Mouse (Mus musculus) CH12.LX (cell line): ENCODE results near the gene Gimap7. TPM values are rescaled to one million over a fixed set of nuclear protein-coding genes. Genes with fewer than 3 reads are reported as not detected.
A peak's percentile ranks its signal among the peaks of the same experiment; 100 is the strongest.

Experiments used
- DNase-seq: peaks from one replicate; pipeline ENCODE4 v3.0.0-alpha.2; 2013; ENCODE audit errors: extremely low read depth
- H3K27ac ChIP-seq: 2 replicates; pipeline ENCODE4 v1.5.1; 2012; ENCODE audit warnings: low read depth, mild to moderate bottlenecking, control low read depth, moderate library complexity; ENCODE audit not compliant: insufficient read depth
- H3K27me3 ChIP-seq: replicated peaks from 2 replicates; pipeline ENCODE3; 2012; ENCODE audit warnings: inconsistent platforms
- H3K36me3 ChIP-seq, 2 experiments: replicated peaks in 1 of 2; 2 replicates each; pipeline versions ENCODE3 to v1.6.1; 2012; ENCODE audit warnings: inconsistent platforms in 1 of 2, low read length in 1 of 2, mild to moderate bottlenecking in 1 of 2, mixed read lengths in 1 of 2, moderate library complexity in 1 of 2; ENCODE audit not compliant: control insufficient read depth in 1 of 2, insufficient read depth in 1 of 2
- H3K4me1 ChIP-seq, 2 experiments: 2 replicates each; pipeline ENCODE4 v1.6.1; 2012; ENCODE audit warnings: inconsistent platforms in 1 of 2, moderate library complexity in 1 of 2; ENCODE audit not compliant: insufficient read depth in 2 of 2, control insufficient read depth in 1 of 2
- H3K4me2 ChIP-seq: 2 replicates; pipeline ENCODE4 v1.6.1; 2012; ENCODE audit warnings: low read depth, mild to moderate bottlenecking, control low read depth; ENCODE audit not compliant: poor library complexity, insufficient read depth, severe bottlenecking
- H3K4me3 ChIP-seq, 3 experiments: fragments of 150-350 bp in 1 of 3; sonication (generic) in 1 of 3; replicated peaks in 1 of 3; 2 replicates each; pipeline versions ENCODE3 to v1.5.1; 2011 to 2012; ENCODE audit warnings: low read depth in 2 of 3, low read length in 2 of 3, mild to moderate bottlenecking in 2 of 3, moderate library complexity in 2 of 3, control low read depth in 1 of 3, improper control_type of control experiment in 1 of 3, inconsistent platforms in 1 of 3, mixed read lengths in 1 of 3; ENCODE audit not compliant: poor library complexity in 1 of 3
- H3K79me2 ChIP-seq: replicated peaks from 2 replicates; pipeline ENCODE4 v1.6.1; 2012; ENCODE audit warnings: mild to moderate bottlenecking, moderate library complexity; ENCODE audit not compliant: control insufficient read depth, poor library complexity, insufficient read depth, severe bottlenecking; ENCODE audit errors: extremely low read depth
- H3K9ac ChIP-seq: 2 replicates; pipeline ENCODE4 v1.6.1; 2012; ENCODE audit warnings: low read depth, mild to moderate bottlenecking, control low read depth, moderate library complexity; ENCODE audit not compliant: insufficient read depth
- H3K9me3 ChIP-seq: replicated peaks from 2 replicates; pipeline ENCODE3; 2012; ENCODE audit warnings: low read length, inconsistent platforms, mixed read lengths
- CHD2 ChIP-seq: IDR thresholded peaks from 2 replicates; pipeline ENCODE4 v1.6.1; 2011; ENCODE audit warnings: low read length, improper control_type of control experiment
- E2F4 ChIP-seq: IDR thresholded peaks from 2 replicates; pipeline ENCODE4 v1.6.1; 2011; ENCODE audit warnings: low read depth, low read length, improper control_type of control experiment; ENCODE audit not compliant: insufficient replicate concordance
- ELF1 ChIP-seq: IDR thresholded peaks from 2 replicates; pipeline ENCODE4 v1.6.1; 2014; ENCODE audit warnings: low read depth, mild to moderate bottlenecking, inconsistent platforms, low read length, improper control_type of control experiment
- ETS1 ChIP-seq: conservative IDR thresholded peaks from 2 replicates; pipeline ENCODE4 v1.6.1; 2012; ENCODE audit warnings: low read depth, mild to moderate bottlenecking, inconsistent platforms, low read length, improper control_type of control experiment, moderate library complexity
- HCFC1 ChIP-seq: IDR thresholded peaks from 2 replicates; pipeline ENCODE4 v1.6.1; 2012; ENCODE audit warnings: low read depth, mild to moderate bottlenecking, inconsistent platforms, low read length, improper control_type of control experiment
- JUN ChIP-seq: IDR thresholded peaks from 2 replicates; pipeline ENCODE4 v1.6.1; 2011; ENCODE audit warnings: low read depth, mild to moderate bottlenecking, low read length, improper control_type of control experiment, moderate library complexity; ENCODE audit not compliant: insufficient read depth
- JUND ChIP-seq: conservative IDR thresholded peaks from 2 replicates; pipeline ENCODE4 v1.6.1; 2011; ENCODE audit warnings: low read depth, low read length, improper control_type of control experiment
- KAT2A ChIP-seq: IDR thresholded peaks from 2 replicates; pipeline ENCODE4 v1.6.1; 2012; ENCODE audit warnings: low read length, improper control_type of control experiment, inconsistent platforms; ENCODE audit not compliant: insufficient replicate concordance
- MAFK ChIP-seq: IDR thresholded peaks from 2 replicates; pipeline ENCODE4 v1.6.1; 2011; ENCODE audit warnings: low read length, improper control_type of control experiment; ENCODE audit not compliant: insufficient replicate concordance
- MAX ChIP-seq: IDR thresholded peaks from 2 replicates; pipeline ENCODE4 v1.6.1; 2011; ENCODE audit warnings: low read length, improper control_type of control experiment
- MAZ ChIP-seq: IDR thresholded peaks from 2 replicates; pipeline ENCODE4 v1.6.1; 2012; ENCODE audit warnings: low read depth, mild to moderate bottlenecking, inconsistent platforms, low read length, improper control_type of control experiment, moderate library complexity
- MXI1 ChIP-seq: IDR thresholded peaks from 2 replicates; pipeline ENCODE4 v1.6.1; 2011; ENCODE audit warnings: mild to moderate bottlenecking, low read depth, low read length, improper control_type of control experiment
- MYC ChIP-seq: IDR thresholded peaks from 2 replicates; pipeline ENCODE4 v1.6.1; 2011; ENCODE audit warnings: low read depth, mild to moderate bottlenecking, improper control_type of control experiment, low read length
- NELFE ChIP-seq: IDR thresholded peaks from 2 replicates; pipeline ENCODE4 v1.6.1; 2011; ENCODE audit warnings: low read depth, low read length, improper control_type of control experiment
- NRF1 ChIP-seq: IDR thresholded peaks from 2 replicates; pipeline ENCODE4 v1.6.1; 2014; ENCODE audit warnings: low read depth, mild to moderate bottlenecking, inconsistent platforms, low read length, improper control_type of control experiment, moderate library complexity
- POLR2AphosphoS2 ChIP-seq: IDR thresholded peaks from 2 replicates; pipeline ENCODE4 v1.6.1; 2011; ENCODE audit warnings: low read depth, low read length, improper control_type of control experiment
- RAD21 ChIP-seq: IDR thresholded peaks from 2 replicates; pipeline ENCODE4 v1.6.1; 2011; ENCODE audit warnings: low read depth, mild to moderate bottlenecking, low read length, improper control_type of control experiment, moderate library complexity
- RCOR1 ChIP-seq: conservative IDR thresholded peaks from 2 replicates; pipeline ENCODE4 v1.6.1; 2012; ENCODE audit warnings: low read depth, mild to moderate bottlenecking, inconsistent platforms, low read length, improper control_type of control experiment
- SIN3A ChIP-seq: IDR thresholded peaks from 2 replicates; pipeline ENCODE4 v1.6.1; 2012; ENCODE audit warnings: low read length, improper control_type of control experiment, inconsistent platforms
- UBTF ChIP-seq: IDR thresholded peaks from 2 replicates; pipeline ENCODE4 v1.6.1; 2012; ENCODE audit warnings: low read depth, mild to moderate bottlenecking, inconsistent platforms, low read length, improper control_type of control experiment, moderate library complexity
- USF2 ChIP-seq: conservative IDR thresholded peaks from 2 replicates; pipeline ENCODE4 v1.6.1; 2011; ENCODE audit warnings: low read depth, low read length, improper control_type of control experiment
- ZC3H11A ChIP-seq: IDR thresholded peaks from 2 replicates; pipeline ENCODE4 v1.6.1; 2012; ENCODE audit warnings: low read depth, mild to moderate bottlenecking, inconsistent platforms, low read length, improper control_type of control experiment
- ZKSCAN1 ChIP-seq: IDR thresholded peaks from 2 replicates; pipeline ENCODE4 v1.6.1; 2012; ENCODE audit warnings: low read depth, inconsistent platforms, low read length, improper control_type of control experiment, borderline replicate concordance
- ZNF384 ChIP-seq: IDR thresholded peaks from 2 replicates; pipeline ENCODE4 v1.6.1; 2012; ENCODE audit warnings: low read depth, low read length, improper control_type of control experiment, inconsistent platforms
- dilution Hi-C: fragments of 300-500 bp; cut with MboI; formaldehyde crosslinking; loops from 2 replicates; pipeline ENCODE4 v1.14.3; 2020; ENCODE audit warnings: low sequenced_read_pairs; ENCODE audit not compliant: extremely low pct_unique_long_range_greater_than_20kb, extremely low pct_ligation_motif_present
- in situ Hi-C: fragments of 300-500 bp; cut with MboI; formaldehyde crosslinking; loops from 3 replicates; pipeline ENCODE4 v1.14.3; 2019; ENCODE audit warnings: low sequenced_read_pairs, low pct_ligation_motif_present, low pct_unique_long_range_greater_than_20kb, mixed read lengths
- polyA plus RNA-seq: library from polyadenylated mRNA; unstranded; fragments of >175 nt; gene quantifications from 2 replicates; pipeline ENCODE4 v1.2.1, GENCODE M21; 2012; ENCODE audit warnings: low read depth; ENCODE audit not compliant: insufficient read length
- total RNA-seq, 2 experiments: library from RNA; depleted of rRNA; stranded (reverse); fragments of 300-350 nt in 1 of 2; fragments of >200 nt in 1 of 2; gene quantifications; 2 replicates each; pipeline ENCODE4 v1.2.3; 2012 to 2014

Gimap7 gene
- total and polyA plus RNA-seq, 3 experiments = 4.2 to 14.5 (median 7.0) TPM

- Histone ChIP-seq H3K9ac (no peak overlapping the region), H3K27ac (no peak overlapping the region), H3K9me3 (no peaks in the 10 kb centered on the region), H3K79me2 (peaks cover 6% of the 10 kb centered on the region; the same call in 1 of the 2 replicates), H3K4me2 (no peak overlapping the region), H3K36me3 (peaks cover 0 to 6% of the 10 kb centered on the region in 2 experiments), H3K4me1 (peaks cover 25 to 69% of the 10 kb centered on the region in 2 experiments), H3K4me3 (no peak overlapping the region), H3K27me3 (no peaks in the 10 kb centered on the region)
- dilution Hi-C loops = no loop called here
- no peak for DNase-seq
- in situ Hi-C loops = no loop called here
- no peak for TF ChIP-seq MAZ
- no peak for TF ChIP-seq HCFC1
- no peak for TF ChIP-seq MAFK
- TF ChIP-seq ZNF384 = no peak
- TF ChIP-seq ZKSCAN1 = no peak
- no peak for TF ChIP-seq USF2
Observed at GRCm38 (mm10) chr6:48725476-48725875, 7.1 kb downstream of the Gimap7 start.

GRCm38 (mm10) chr6:48727761-48728160 is 9.3 kb downstream of the Gimap7 start:
- Histone ChIP-seq H3K4me2 (no peak overlapping the region), H3K4me1 (peaks cover 29 to 75% of the 10 kb centered on the region in 2 experiments), H3K27ac (no peak overlapping the region), H3K4me3 (no peak overlapping the region), H3K9me3 (no peaks in the 10 kb centered on the region), H3K36me3 (peaks cover 0 to 4% of the 10 kb centered on the region in 2 experiments), H3K9ac (no peak overlapping the region), H3K79me2 (no peaks in the 10 kb centered on the region), H3K27me3 (no peaks in the 10 kb centered on the region)
- in situ Hi-C loops (no loop called here), dilution Hi-C loops (no loop called here)
- no peak for TF ChIP-seq RAD21
- peak; percentile 43 for TF ChIP-seq ELF1
- DNase-seq = no peak

- dilution Hi-C loops (no loop called here), in situ Hi-C loops (no loop called here)
- Histone ChIP-seq H3K36me3 (peaks cover 0 to 9% of the 10 kb centered on the region in 2 experiments), H3K9ac (no peak overlapping the region; the same call in 1 of the 2 replicates), H3K4me2 (peak overlapping the region; percentile 26), H3K27me3 (no peaks in the 10 kb centered on the region), H3K9me3 (peaks cover 2% of the 10 kb centered on the region), H3K4me1 (peaks cover 19 to 75% of the 10 kb centered on the region in 2 experiments), H3K79me2 (peaks cover 7% of the 10 kb centered on the region; the same call in 1 of the 2 replicates), H3K27ac (peak overlapping the region; percentile 67), H3K4me3 (no peak overlapping the region)
- DNase-seq = peak; percentile 89
- peak; percentile 48; the same call in 1 of the 2 replicates for TF ChIP-seq JUN
- TF ChIP-seq UBTF = no peak
- peak; percentile 83 for TF ChIP-seq RCOR1
- no peak for TF ChIP-seq KAT2A
- TF ChIP-seq NRF1 = no peak
- TF ChIP-seq SIN3A = peak; percentile 85
- TF ChIP-seq JUND = peak; percentile 69
- TF ChIP-seq CHD2 = peak; percentile 79
- no peak for TF ChIP-seq NELFE
- TF ChIP-seq MXI1 = peak; percentile 88
- no peak; the same call in 1 of the 2 replicates for TF ChIP-seq ELF1
- peak; percentile 76; the same call in 1 of the 2 replicates for TF ChIP-seq MAZ
- no peak for TF ChIP-seq ZC3H11A
- peak; percentile 98 for TF ChIP-seq MYC
- TF ChIP-seq ETS1 = peak; percentile 95
- TF ChIP-seq MAX = peak; percentile 96
- no peak for TF ChIP-seq POLR2AphosphoS2
- peak; percentile 32; the same call in 1 of the 2 replicates for TF ChIP-seq HCFC1
- TF ChIP-seq MAFK = peak; percentile 74
- peak; percentile 20 for TF ChIP-seq RAD21
- TF ChIP-seq E2F4 = no peak
Observed at GRCm38 (mm10) chr6:48732864-48733304, 14.5 kb downstream of the Gimap7 start.
